Mouse (Mus musculus) small intestine, adult 2 months (tissue): ENCODE data around the gene Trmt13.

ENCODE experiments used
- CTCF ChIP-seq: fragments of 200-500 bp; IDR thresholded peaks from 2 replicates; pipeline ENCODE4 v1.5.1; 2012; ENCODE audit warnings: low read depth, mild to moderate bottlenecking, control low read depth, inconsistent platforms, low read length, moderate library complexity, mixed read lengths; ENCODE audit not compliant: insufficient replicate concordance, insufficient read length; ENCODE audit errors: extremely low read depth
- POLR2A ChIP-seq: fragments of 200-500 bp; IDR thresholded peaks from 2 replicates; pipeline ENCODE4 v1.6.1; 2012; ENCODE audit warnings: low read depth, mild to moderate bottlenecking, control low read depth, inconsistent platforms, low read length, moderate library complexity

- TF ChIP-seq POLR2A, result no peak
- no peak for TF ChIP-seq CTCF
Observed at GRCm38 (mm10) chr3:116570628-116571027, 43.8 kb downstream of the Trmt13 start.
